Mouse (Mus musculus) ES-E14 (cell line): ENCODE data around the gene Ephb1.

Experiments
- HCFC1 ChIP-seq: IDR thresholded peaks from 2 replicates; pipeline ENCODE4 v1.6.1; 2012; ENCODE audit warnings: low read length, inconsistent platforms, borderline replicate concordance; ENCODE audit not compliant: insufficient read depth
- MAFK ChIP-seq: IDR thresholded peaks from 2 replicates; pipeline ENCODE4 v1.6.1; 2014; ENCODE audit warnings: mild to moderate bottlenecking, low read depth, low read length, inconsistent platforms; ENCODE audit not compliant: insufficient read depth
- ZC3H11A ChIP-seq: IDR thresholded peaks from 2 replicates; pipeline ENCODE4 v1.6.1; 2012; ENCODE audit warnings: low read depth, mild to moderate bottlenecking, inconsistent platforms, low read length, borderline replicate concordance
- ZNF384 ChIP-seq: IDR thresholded peaks from 2 replicates; pipeline ENCODE4 v1.6.1; 2012; ENCODE audit warnings: low read depth, low read length, inconsistent platforms

DNA sequence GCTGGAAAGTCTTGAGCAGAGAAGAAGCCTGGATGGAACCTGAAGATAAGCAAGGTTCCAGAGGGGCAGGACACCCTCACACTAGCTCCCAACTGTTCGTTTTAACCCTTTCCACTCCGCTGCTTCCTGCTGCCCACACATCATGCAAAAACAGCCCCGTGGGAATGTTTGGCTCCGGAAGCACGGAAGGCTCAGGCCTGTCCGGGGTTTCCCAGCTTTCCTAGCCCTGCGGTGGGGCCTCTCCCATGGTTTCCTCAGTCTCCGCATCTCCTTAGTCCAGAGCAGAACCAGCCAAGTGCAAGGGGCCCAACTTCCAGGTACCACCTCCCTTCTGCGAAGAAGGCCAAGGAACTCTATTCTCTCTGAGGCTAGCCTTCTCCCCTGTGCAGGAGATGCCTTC, 269.0 kb downstream of the Ephb1 start:
- TF ChIP-seq HCFC1 (no peak), MAFK (no peak), ZC3H11A (no peak), ZNF384 (no peak)
